ENCODE assay signal across 13 mouse cellular contexts in the genomic region with DNA sequence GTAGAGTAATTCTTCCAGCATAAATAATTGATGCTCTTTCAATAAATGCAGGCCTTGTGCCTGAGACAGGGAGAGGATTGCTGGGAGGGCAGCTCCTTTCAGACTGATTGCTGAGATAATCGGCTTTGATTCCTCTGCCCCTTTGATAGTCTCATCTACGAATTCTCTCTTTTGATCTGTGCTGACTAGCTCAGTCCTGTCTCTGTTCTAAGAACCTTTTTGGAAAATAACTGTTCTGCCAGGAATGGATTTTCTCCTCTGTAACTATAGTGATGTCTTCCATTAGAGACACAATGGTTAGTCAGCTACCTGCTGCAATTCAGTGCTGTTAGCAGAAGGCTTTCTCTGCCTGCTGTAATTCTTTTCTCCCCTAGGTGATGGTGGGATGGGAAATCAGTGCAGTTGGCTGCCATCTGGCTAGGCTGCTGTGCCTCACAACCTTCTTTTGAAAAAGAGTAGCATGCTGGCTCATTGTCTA.
DNase-seq lines count a peak whose midpoint lies in the region; ATAC-seq and TF ChIP-seq lines count a peak whose summit lies in the region.
"Had no signal": no experiment of that assay in that cellular context is flagged by ENCODE, and none has a peak within 500 bp of the region (broad histone marks: within the 10 kb centered on the region; RNA-seq: fewer than 3 reads in every experiment).

No protein-coding gene starts in this region.

- H3K4me2 ChIP-seq in neural tube, embryonic 11.5 days (ENCODE audit: low read depth), result no peak overlapping the region
- H3K4me2 ChIP-seq in hindbrain, postnatal 0 days (ENCODE audit: low read depth, low read length), result no peak overlapping the region
- H3K4me2 ChIP-seq: embryonic facial prominence, embryonic 15.5 days; heart, embryonic 15.5 days had no signal

- peak; percentile 24 for DNase-seq in embryo, embryonic 11 days
- no peak for DNase-seq in embryo, embryonic 10 days (ENCODE audit: low spot score)
- peak; percentile 35 for DNase-seq in neural tube, embryonic 11.5 days (ENCODE audit: low spot score)
- DNase-seq in neural tube, embryonic 10.5 days (ENCODE audit: extremely low spot score, low spot score), result no peak
- peak; percentile 61 for DNase-seq in hindbrain, postnatal 0 days (ENCODE audit: low spot score)
- peak; percentile 70 for DNase-seq in retina, postnatal 1 day
- no peak for DNase-seq in adrenal gland, adult 8-10 months
- DNase-seq in kidney, postnatal 10 days, result no peak
- DNase-seq: B cell, adult 2 months; kidney, postnatal 14 days; right cerebral cortex, postnatal 25 days had no signal

- H3K36me3 ChIP-seq in neural tube, embryonic 11.5 days (ENCODE audit: control insufficient read depth, insufficient read depth, low read length), result no peaks in the 10 kb centered on the region
- H3K36me3 ChIP-seq in hindbrain, postnatal 0 days (ENCODE audit: insufficient read depth, low read length), result peaks cover 4% of the 10 kb centered on the region; the same call in 1 of the 2 replicates
- H3K36me3 ChIP-seq: embryonic facial prominence, embryonic 15.5 days; heart, embryonic 15.5 days had no signal

- no peaks in the 10 kb centered on the region for H3K27me3 ChIP-seq in neural tube, embryonic 11.5 days (ENCODE audit: control insufficient read depth, insufficient read depth, low read length)
- H3K27me3 ChIP-seq in hindbrain, postnatal 0 days (ENCODE audit: insufficient read depth, low read length), result no peaks in the 10 kb centered on the region
- H3K27me3 ChIP-seq: embryonic facial prominence, embryonic 15.5 days; heart, embryonic 15.5 days had no signal

- no peaks in the 10 kb centered on the region for H3K9me3 ChIP-seq in neural tube, embryonic 11.5 days (ENCODE audit: control insufficient read depth, low read length)
- H3K9me3 ChIP-seq in hindbrain, postnatal 0 days (ENCODE audit: low read length), result no peaks in the 10 kb centered on the region
- H3K9me3 ChIP-seq: embryonic facial prominence, embryonic 15.5 days; heart, embryonic 15.5 days had no signal

- WGBS in neural tube, embryonic 11.5 days, result 11% methylated on average over 2 of the region's 2 CpGs
- WGBS in hindbrain, postnatal 0 days, result 6% methylated on average over 2 of the region's 2 CpGs

- H3K4me3 ChIP-seq in neural tube, embryonic 11.5 days (ENCODE audit: low read depth, low read length), result no peak overlapping the region
- no peak overlapping the region for H3K4me3 ChIP-seq in hindbrain, postnatal 0 days (ENCODE audit: low read length)
- H3K4me3 ChIP-seq: embryonic facial prominence, embryonic 15.5 days; heart, embryonic 15.5 days had no signal

- H3K27ac ChIP-seq in neural tube, embryonic 11.5 days (ENCODE audit: low read depth, low read length), result peak overlapping the region; percentile 58; the same call in 1 of the 2 replicates
- peak overlapping the region; percentile 56; the same call in 1 of the 2 replicates for H3K27ac ChIP-seq in hindbrain, postnatal 0 days
- H3K27ac ChIP-seq: embryonic facial prominence, embryonic 15.5 days; heart, embryonic 15.5 days had no signal

- ATAC-seq in neural tube, embryonic 11.5 days (ENCODE audit: insufficient read depth, low FRiP score, low TSS enrichment), result peak; percentile 50
- peak; percentile 73 for ATAC-seq in hindbrain, postnatal 0 days

- H3K9ac ChIP-seq in neural tube, embryonic 11.5 days (ENCODE audit: low read length), result no peak overlapping the region
- H3K9ac ChIP-seq in hindbrain, postnatal 0 days (replicated peaks; ENCODE audit: low read length), result no peak overlapping the region
- H3K9ac ChIP-seq: embryonic facial prominence, embryonic 15.5 days; heart, embryonic 15.5 days had no signal

- TF ChIP-seq CTCF in hindbrain, postnatal 0 days (IDR thresholded peaks at IDR 0.05; ENCODE audit: low read depth), result peak; percentile 53

- H3K4me1 ChIP-seq in neural tube, embryonic 11.5 days (ENCODE audit: control insufficient read depth, insufficient read depth, low read length), result no peaks in the 10 kb centered on the region
- H3K4me1 ChIP-seq in hindbrain, postnatal 0 days (ENCODE audit: insufficient read depth, low read length), result no peaks in the 10 kb centered on the region
- H3K4me1 ChIP-seq: embryonic facial prominence, embryonic 15.5 days had no signal

Comparison
In these comparisons a context has a peak if more than half of its experiments do, and no peak if none do; other contexts are left out.
1. DNase-seq: peak in embryo, embryonic 11 days (single experiment), neural tube, embryonic 11.5 days (single experiment), hindbrain, postnatal 0 days (single experiment) and retina, postnatal 1 day (single experiment); none in embryo, embryonic 10 days (single experiment), neural tube, embryonic 10.5 days (single experiment), adrenal gland, adult 8-10 months (single experiment) and kidney, postnatal 10 days (single experiment).